Mouse (Mus musculus): ENCODE results near the gene Slc28a2. TPM values are rescaled to one million over a fixed set of nuclear protein-coding genes. Genes with fewer than 3 reads are reported as not detected.

Gene Slc28a2
- 0.90 TPM for polyA plus RNA-seq (2014; fragmentation: Illumina TruSeq; extraction: RNeasy Lipid Tissue Mini Kit (QIAGEN cat#74804); ENCODE audit: low read depth, low replicate concordance)

GRCm38 (mm10) chr2:122426200-122426599 lies at the start of gene Slc28a2:
TSS of gene Slc28a2 (plus strand) at chr2:122426477.

GRCm38 (mm10) chr2:122484641-122485040 lies 58.4 kb downstream of the Slc28a2 start, which contains the start of gene Gm14085:
TSS of gene Gm14085 (plus strand) at chr2:122484941.

Other genes starting within 250 kb of the Slc28a2 start
- gene Patl2, start 240.3 kb upstream of the Slc28a2 start, polyA plus RNA-seq (2014; fragmentation: Illumina TruSeq; extraction: RNeasy Lipid Tissue Mini Kit (QIAGEN cat#74804); ENCODE audit: low read depth, low replicate concordance): 0.29 TPM
- 18.3 TPM for gene Terb2, start 240.2 kb upstream of the Slc28a2 start, polyA plus RNA-seq (2014; fragmentation: Illumina TruSeq; extraction: RNeasy Lipid Tissue Mini Kit (QIAGEN cat#74804); ENCODE audit: low read depth, low replicate concordance)
- gene Sord, start 191.7 kb upstream of the Slc28a2 start, polyA plus RNA-seq (2014; fragmentation: Illumina TruSeq; extraction: RNeasy Lipid Tissue Mini Kit (QIAGEN cat#74804); ENCODE audit: low read depth, low replicate concordance): 1,442 TPM
- gene Duox2, start 128.0 kb upstream of the Slc28a2 start, polyA plus RNA-seq (2014; fragmentation: Illumina TruSeq; extraction: RNeasy Lipid Tissue Mini Kit (QIAGEN cat#74804); ENCODE audit: low read depth, low replicate concordance): not detected
- gene Duoxa2, start 127.6 kb upstream of the Slc28a2 start, polyA plus RNA-seq (2014; fragmentation: Illumina TruSeq; extraction: RNeasy Lipid Tissue Mini Kit (QIAGEN cat#74804); ENCODE audit: low read depth, low replicate concordance): not detected
- not detected for gene Duoxa1, start 112.7 kb upstream of the Slc28a2 start, polyA plus RNA-seq (2014; fragmentation: Illumina TruSeq; extraction: RNeasy Lipid Tissue Mini Kit (QIAGEN cat#74804); ENCODE audit: low read depth, low replicate concordance)
- not detected for gene Duox1, start 110.8 kb upstream of the Slc28a2 start, polyA plus RNA-seq (2014; fragmentation: Illumina TruSeq; extraction: RNeasy Lipid Tissue Mini Kit (QIAGEN cat#74804); ENCODE audit: low read depth, low replicate concordance)
- 0.42 TPM for gene Shf, start 57.3 kb upstream of the Slc28a2 start, polyA plus RNA-seq (2014; fragmentation: Illumina TruSeq; extraction: RNeasy Lipid Tissue Mini Kit (QIAGEN cat#74804); ENCODE audit: low read depth, low replicate concordance)
- 0.10 TPM for gene Gm14085, start 58.5 kb downstream of the Slc28a2 start, polyA plus RNA-seq (2014; fragmentation: Illumina TruSeq; extraction: RNeasy Lipid Tissue Mini Kit (QIAGEN cat#74804); ENCODE audit: low read depth, low replicate concordance)
- gene Gatm, start 184.8 kb downstream of the Slc28a2 start, polyA plus RNA-seq (2014; fragmentation: Illumina TruSeq; extraction: RNeasy Lipid Tissue Mini Kit (QIAGEN cat#74804); ENCODE audit: low read depth, low replicate concordance): 193 TPM
- gene AA467197, start 210.5 kb downstream of the Slc28a2 start, polyA plus RNA-seq (2014; fragmentation: Illumina TruSeq; extraction: RNeasy Lipid Tissue Mini Kit (QIAGEN cat#74804); ENCODE audit: low read depth, low replicate concordance): 625 TPM

Measured in testis, adult 10 weeks (tissue).